Mouse (Mus musculus) liver, adult 2 months (tissue): ENCODE measurements around the gene Hopx. TPM values are rescaled to one million over a fixed set of nuclear protein-coding genes. Genes with fewer than 3 reads are reported as not detected.

Source experiments
- DNase-seq: peaks from one replicate; pipeline ENCODE4 v3.0.0-alpha.2; 2011; ENCODE audit warnings: low read depth, low spot score; ENCODE audit errors: extremely low read depth
- H3K27ac ChIP-seq: fragments of 200-500 bp; replicated peaks from 2 replicates; pipeline ENCODE4 v1.5.1; 2012; ENCODE audit warnings: low read depth, mild to moderate bottlenecking, control low read depth, inconsistent platforms, low read length; ENCODE audit not compliant: insufficient read depth
- H3K27me3 ChIP-seq: fragments of 200-500 bp; 2 replicates; pipeline ENCODE4 v1.6.1; 2012; ENCODE audit warnings: mild to moderate bottlenecking, moderate library complexity, low read length, inconsistent platforms; ENCODE audit not compliant: control insufficient read depth, insufficient read depth
- H3K36me3 ChIP-seq: fragments of 200-500 bp; 2 replicates; pipeline ENCODE4 v1.6.1; 2012; ENCODE audit warnings: low read length, inconsistent platforms; ENCODE audit not compliant: control insufficient read depth, insufficient read depth
- H3K4me1 ChIP-seq: fragments of 200-500 bp; 2 replicates; pipeline ENCODE4 v1.6.1; 2011; ENCODE audit warnings: low read length; ENCODE audit not compliant: control insufficient read depth, insufficient read depth
- H3K4me3 ChIP-seq: fragments of 200-500 bp; 2 replicates; pipeline ENCODE4 v1.5.1; 2011; ENCODE audit warnings: low read depth, mild to moderate bottlenecking, control low read depth, low read length, moderate library complexity; ENCODE audit not compliant: insufficient read depth
- H3K79me2 ChIP-seq: fragments of 200-500 bp; 2 replicates; pipeline ENCODE4 v1.6.1; 2012; ENCODE audit warnings: inconsistent platforms, mild to moderate bottlenecking, low read length, moderate library complexity; ENCODE audit not compliant: control insufficient read depth, insufficient read depth
- H3K9ac ChIP-seq: fragments of 200-500 bp; 2 replicates; pipeline ENCODE4 v1.6.1; 2012; ENCODE audit warnings: low read depth, mild to moderate bottlenecking, control low read depth, inconsistent platforms, low read length
- CTCF ChIP-seq: fragments of 200-500 bp; IDR thresholded peaks from 2 replicates; pipeline ENCODE4 v1.5.1; 2011; ENCODE audit warnings: low read depth, low read length, control low read depth
- POLR2A ChIP-seq: fragments of 200-500 bp; IDR thresholded peaks from 2 replicates; pipeline ENCODE4 v1.6.1; 2011; ENCODE audit warnings: low read length, control low read depth; ENCODE audit not compliant: insufficient read depth; ENCODE audit errors: extremely low read depth
- WGBS: fragments of 180-500 bp; shearing (Covaris S2); methylation state at CpG from one replicate; pipeline ENCODE4 v1.1.7; 2018; 5-methylcytosine and 5-hydroxymethylcytosine counted together
- polyA plus RNA-seq: library from polyadenylated mRNA; depleted of rRNA; stranded (reverse); fragments of >200 nt; gene quantifications from 2 replicates; pipeline ENCODE4 v1.2.3, GENCODE M21; 2012; rRNA removed
- total RNA-seq: library from RNA; depleted of rRNA; stranded (reverse); fragments of >200 nt; gene quantifications from 2 replicates; pipeline ENCODE4 v1.2.3, GENCODE M21; 2014; rRNA removed

The Hopx gene
- total RNA-seq, result 42.7 and 77.2 TPM in 2 replicates
- 84.9 and 92.3 TPM in 2 replicates for polyA plus RNA-seq

DNA sequence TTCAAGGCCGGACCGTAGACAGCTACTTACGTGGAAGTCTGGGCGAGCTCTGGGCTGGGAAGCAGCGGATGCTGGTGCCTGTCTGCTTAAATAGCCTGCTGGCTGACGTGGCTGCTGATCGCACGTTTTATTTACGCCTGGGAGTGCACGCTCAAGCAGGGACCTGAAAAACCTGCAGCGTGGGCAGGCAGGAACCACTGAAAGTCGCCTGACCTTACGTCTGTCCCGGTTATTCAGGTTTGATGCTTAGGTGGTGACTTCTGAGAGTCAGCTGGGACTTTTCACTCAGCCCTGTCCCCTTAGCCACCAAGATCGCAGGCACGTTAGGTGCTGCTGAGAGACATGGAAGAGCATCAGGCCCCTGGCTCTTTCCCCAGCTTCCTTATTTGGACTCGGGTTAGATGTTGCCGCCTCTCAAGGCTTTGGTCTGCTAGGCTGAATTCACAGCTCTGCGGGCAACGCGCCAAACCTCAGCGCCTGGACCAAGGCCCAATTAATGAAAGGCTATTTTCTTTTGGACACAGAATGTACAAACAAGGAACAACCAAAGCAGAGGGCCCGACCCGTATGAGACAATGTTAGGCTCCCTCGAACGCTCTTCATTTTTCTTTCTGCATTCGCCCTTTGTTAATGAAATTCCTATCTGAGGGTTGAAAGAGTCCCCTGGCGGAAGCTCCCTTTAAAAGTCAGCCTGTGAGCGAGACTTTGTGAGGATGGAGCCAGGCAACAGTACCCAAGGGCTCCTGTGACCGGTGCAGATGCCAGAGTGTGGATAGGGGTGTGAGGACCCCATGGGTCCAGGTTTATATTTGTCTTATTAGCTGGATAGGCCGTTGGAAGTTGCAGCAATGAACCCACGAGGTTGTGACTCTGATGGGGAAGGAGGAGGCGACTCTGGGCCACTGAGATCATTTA lies at the start of gene Hopx:
Gene Hopx, minus strand, starts transcription at position 305 of the 915 bp plus-strand sequence.
- no peak within 1 kb of the TSS for H3K9ac ChIP-seq
- no peak within 1 kb of the TSS for H3K4me3 ChIP-seq
- WGBS, result 57% methylated on average over 33 of the region's 33 CpGs
- no peak for TF ChIP-seq CTCF
- no peak for TF ChIP-seq POLR2A
- no peak within 1 kb of the TSS for H3K27ac ChIP-seq
- H3K79me2 ChIP-seq, result no peaks in the 10 kb centered on the region
- peaks cover 9% of the 10 kb centered on the region for H3K4me1 ChIP-seq
- H3K27me3 ChIP-seq, result no peaks in the 10 kb centered on the region
- DNase-seq, result peak; percentile 63
- no peaks in the 10 kb centered on the region for H3K36me3 ChIP-seq

DNA sequence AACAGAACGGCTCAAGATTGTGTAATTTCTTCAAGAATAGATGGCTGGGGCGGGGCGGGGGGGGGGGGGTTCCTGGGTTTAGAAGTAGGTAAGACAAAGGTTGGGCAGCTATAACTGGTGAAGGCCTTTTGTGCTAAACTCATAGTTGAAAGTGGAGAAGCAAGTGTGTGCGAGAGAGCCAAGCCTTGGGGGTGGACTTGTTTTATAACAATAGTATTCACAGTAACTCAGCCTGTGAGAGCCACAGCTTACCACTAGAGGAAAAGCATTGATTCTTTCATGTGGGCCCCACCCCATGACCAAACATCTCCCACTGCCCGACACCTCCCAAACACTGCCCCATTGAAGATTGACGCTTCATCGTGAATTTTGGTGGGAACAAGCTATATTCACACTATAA lies 48.7 kb upstream of the Hopx start:
- Histone ChIP-seq H3K27ac (no peak overlapping the region), H3K36me3 (no peaks in the 10 kb centered on the region), H3K9ac (no peak overlapping the region), H3K79me2 (no peaks in the 10 kb centered on the region), H3K4me3 (no peak overlapping the region), H3K27me3 (no peaks in the 10 kb centered on the region), H3K4me1 (no peaks in the 10 kb centered on the region)
- WGBS, result 85% methylated on average over 7 of the region's 7 CpGs
- no peak for TF ChIP-seq CTCF
- no peak for TF ChIP-seq POLR2A
- no peak for DNase-seq

DNA sequence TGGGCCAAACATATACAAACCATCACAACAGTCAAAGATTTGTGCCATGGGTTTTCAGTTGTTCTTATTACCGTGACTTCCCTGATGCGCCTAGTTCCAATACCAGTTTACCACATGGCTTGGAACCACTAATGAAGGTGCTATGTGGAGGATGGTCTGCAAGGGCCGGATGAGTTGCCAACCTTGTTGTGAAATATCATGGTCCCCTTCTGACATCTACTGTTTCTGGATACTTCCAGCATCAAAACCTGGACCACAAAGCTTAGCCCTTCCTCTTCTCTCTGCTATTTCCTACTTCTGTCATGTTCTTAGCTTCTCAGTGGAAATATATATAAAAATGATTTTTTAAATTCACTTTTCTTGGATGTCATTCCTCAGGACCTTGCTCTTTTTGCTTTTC lies 47.6 kb upstream of the Hopx start:
- Histone ChIP-seq H3K79me2 (no peaks in the 10 kb centered on the region), H3K9ac (no peak overlapping the region), H3K4me3 (no peak overlapping the region), H3K27ac (no peak overlapping the region), H3K4me1 (no peaks in the 10 kb centered on the region), H3K36me3 (no peaks in the 10 kb centered on the region), H3K27me3 (no peaks in the 10 kb centered on the region)
- TF ChIP-seq POLR2A (no peak), CTCF (no peak)
- no peak for DNase-seq
- 88% methylated on average over 3 of the region's 3 CpGs for WGBS

DNA sequence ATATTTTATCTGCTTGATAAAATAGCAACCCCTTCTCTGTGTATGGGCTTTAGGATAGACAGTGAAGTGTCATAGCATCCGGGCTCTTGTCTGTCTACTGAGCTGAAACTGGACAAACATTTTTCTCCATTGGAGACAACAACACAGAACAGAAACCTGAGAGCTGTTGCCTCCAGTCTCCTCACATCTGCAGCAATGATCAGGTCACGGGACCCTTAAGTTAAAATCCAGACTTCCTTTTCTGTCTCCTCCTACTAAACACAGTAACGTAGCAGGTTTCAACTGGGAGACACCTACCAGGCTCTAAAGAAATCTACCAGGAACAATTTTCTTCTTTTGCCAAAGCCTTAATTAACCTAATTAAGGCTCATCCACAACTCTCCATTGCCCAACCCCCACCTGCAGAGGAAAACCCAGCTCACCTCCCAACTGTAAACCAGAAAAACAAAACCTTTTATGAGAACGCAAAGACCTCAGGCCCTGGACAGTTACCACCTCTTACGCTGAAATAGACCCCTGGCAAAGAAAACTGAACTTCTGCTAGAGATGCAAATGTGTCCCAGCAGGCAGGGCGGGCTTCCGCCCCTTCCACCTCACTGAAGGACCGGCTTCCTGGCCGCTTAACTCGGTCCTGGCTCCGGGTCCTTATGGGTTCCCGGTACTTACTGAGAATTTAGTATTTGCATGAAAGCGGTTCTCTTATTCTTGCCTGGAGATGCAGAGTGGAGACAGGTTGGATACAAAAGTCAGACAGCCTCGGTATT lies 43.0 kb upstream of the Hopx start:
- no peak overlapping the region for H3K27ac ChIP-seq
- no peak overlapping the region for H3K9ac ChIP-seq
- no peaks in the 10 kb centered on the region for H3K79me2 ChIP-seq
- H3K36me3 ChIP-seq, result no peaks in the 10 kb centered on the region
- WGBS, result 64% methylated on average over 14 of the region's 14 CpGs
- H3K4me1 ChIP-seq, result 0 out of 2 replicates have a peak, but pooled peaks cover 3% of the 10 kb centered on the region
- H3K27me3 ChIP-seq, result no peaks in the 10 kb centered on the region
- no peak for DNase-seq
- H3K4me3 ChIP-seq, result no peak overlapping the region
- no peak for TF ChIP-seq CTCF
- no peak for TF ChIP-seq POLR2A

DNA sequence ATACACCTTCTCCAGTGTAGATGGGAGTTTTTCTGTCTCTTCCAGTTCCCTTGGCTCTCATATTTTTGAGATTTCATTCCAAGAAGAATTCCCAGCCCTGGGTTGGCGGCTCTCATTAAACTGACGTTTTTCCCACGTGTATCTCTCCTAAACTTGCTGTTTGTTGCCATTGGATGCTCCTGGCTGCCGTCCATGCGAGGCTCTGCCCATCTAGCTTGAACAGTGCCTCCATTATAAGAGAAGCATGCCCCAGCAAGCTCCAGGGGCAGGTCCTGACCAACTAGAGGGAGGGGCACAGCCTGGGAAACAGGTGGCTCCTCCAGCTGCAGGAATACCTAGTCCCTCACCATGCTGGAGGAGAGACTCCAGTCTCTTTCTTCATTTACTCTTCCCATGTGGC lies 42.0 kb upstream of the Hopx start:
- no peak for TF ChIP-seq POLR2A
- no peak for TF ChIP-seq CTCF
- no peak overlapping the region for H3K27ac ChIP-seq
- no peaks in the 10 kb centered on the region for H3K27me3 ChIP-seq
- H3K4me1 ChIP-seq, result 0 out of 2 replicates have a peak, but pooled peaks cover 3% of the 10 kb centered on the region
- DNase-seq, result no peak
- H3K4me3 ChIP-seq, result no peak overlapping the region
- WGBS, result 91% methylated on average over 5 of the region's 5 CpGs
- no peak overlapping the region for H3K9ac ChIP-seq
- H3K36me3 ChIP-seq, result no peaks in the 10 kb centered on the region
- no peaks in the 10 kb centered on the region for H3K79me2 ChIP-seq

DNA sequence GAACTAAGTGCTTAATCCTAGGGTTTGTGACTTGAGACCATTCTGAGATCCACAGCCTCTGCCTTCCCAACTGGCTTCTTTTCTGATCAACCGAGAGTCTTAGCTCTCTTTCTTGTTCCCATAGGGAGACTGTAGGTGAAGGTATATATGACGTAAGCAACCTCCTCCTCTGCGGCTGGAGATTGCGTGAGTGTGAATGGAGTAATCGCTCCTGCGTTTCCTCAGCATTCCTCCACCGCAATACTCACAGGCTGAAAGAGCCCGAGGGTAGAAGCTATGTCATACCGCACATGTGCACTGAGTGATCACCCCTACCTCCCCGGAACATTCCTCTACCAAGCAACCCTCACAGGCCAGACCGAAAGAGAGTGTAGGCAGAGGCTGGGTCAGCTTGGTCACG lies 40.6 kb upstream of the Hopx start:
- H3K9ac ChIP-seq, result no peak overlapping the region
- no peak overlapping the region for H3K27ac ChIP-seq
- DNase-seq, result no peak
- H3K79me2 ChIP-seq, result no peaks in the 10 kb centered on the region
- no peaks in the 10 kb centered on the region for H3K36me3 ChIP-seq
- TF ChIP-seq POLR2A (no peak), CTCF (no peak)
- H3K27me3 ChIP-seq, result no peaks in the 10 kb centered on the region
- H3K4me3 ChIP-seq, result no peak overlapping the region
- WGBS, result 94% methylated on average over 12 of the region's 12 CpGs
- H3K4me1 ChIP-seq, result 0 out of 2 replicates have a peak, but pooled peaks cover 3% of the 10 kb centered on the region
